Mouse (Mus musculus): ENCODE measurements around the gene Lcmt2. TPM values are rescaled to one million over a fixed set of nuclear protein-coding genes. Genes with fewer than 3 reads are reported as not detected.

The Lcmt2 gene
- 18.2 and 22.6 TPM in 2 replicates for polyA plus RNA-seq (2016; fragmentation: Nextera tagmentation; extraction: Ambion mirVana)

- peak within 1 kb of the TSS; percentile 97 for H3K27ac ChIP-seq
- peak; percentile 93 for DNase-seq (ENCODE audit: low spot score)
- peak within 1 kb of the TSS; percentile 76 for H3K4me3 ChIP-seq
- under 1% methylated on average over 87 of the region's 87 CpGs for WGBS
- H3K4me1 ChIP-seq: peaks cover 23% of the 10 kb centered on the region
- H3K36me3 ChIP-seq: peaks cover 42% of the 10 kb centered on the region
- H3K9me3 ChIP-seq (replicated peaks): peaks cover 3% of the 10 kb centered on the region; the same call in 1 of the 2 replicates
- H3K27me3 ChIP-seq (ENCODE audit: low read depth, poor library complexity, severe bottlenecking): no peaks in the 10 kb centered on the region
Measured at GRCm38 (mm10) chr2:121140018-121140882, at the start of gene Lcmt2, which contains the start of gene Adal. Gene Lcmt2, minus strand, starts transcription at chr2:121140653. Gene Adal, plus strand, starts transcription at chr2:121140428.

GRCm38 (mm10) chr2:121188530-121188929 lies 48.1 kb upstream of the Lcmt2 start:
- H3K36me3 ChIP-seq: peaks cover 97% of the 10 kb centered on the region
- WGBS: 71% methylated on average over 1 of the region's 1 CpGs

DNA sequence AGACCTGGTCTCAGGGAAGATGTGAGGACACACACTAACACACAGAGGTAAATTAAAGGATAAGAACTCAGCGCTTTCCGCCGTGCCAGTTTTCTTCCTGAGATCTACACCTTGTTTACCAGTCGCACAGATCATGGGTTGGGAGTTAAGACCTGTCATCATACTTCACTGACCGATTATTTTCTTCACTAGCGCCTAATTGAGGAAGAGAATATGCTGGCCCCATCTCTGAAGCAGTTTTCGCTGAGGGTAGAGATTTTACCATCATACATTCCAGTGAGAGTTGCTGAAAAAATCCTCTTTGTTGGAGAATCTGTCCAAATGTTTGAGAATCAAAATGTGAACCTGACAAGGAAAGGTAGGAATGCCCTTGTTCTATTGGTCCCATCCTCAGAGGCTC lies 43.7 kb upstream of the Lcmt2 start:
- Histone ChIP-seq H3K36me3 (peaks cover 94% of the 10 kb centered on the region), H3K4me3 (no peak overlapping the region), H3K27me3 (ENCODE audit: low read depth, poor library complexity, severe bottlenecking) (no peaks in the 10 kb centered on the region), H3K9me3 (replicated peaks) (no peaks in the 10 kb centered on the region), H3K27ac (no peak overlapping the region), H3K4me1 (no peaks in the 10 kb centered on the region)
- peak; percentile 7 for DNase-seq (ENCODE audit: low spot score)
- WGBS: 96% methylated on average over 7 of the region's 7 CpGs

More at GRCm38 (mm10) chr2:121188530-121188929, 48.1 kb upstream of the Lcmt2 start:
- Histone ChIP-seq H3K27me3 (ENCODE audit: low read depth, poor library complexity, severe bottlenecking) (no peaks in the 10 kb centered on the region), H3K9me3 (replicated peaks) (no peaks in the 10 kb centered on the region), H3K4me1 (no peaks in the 10 kb centered on the region), H3K4me3 (no peak overlapping the region), H3K27ac (no peak overlapping the region)
- peak; percentile 23 for DNase-seq (ENCODE audit: low spot score)

DNA sequence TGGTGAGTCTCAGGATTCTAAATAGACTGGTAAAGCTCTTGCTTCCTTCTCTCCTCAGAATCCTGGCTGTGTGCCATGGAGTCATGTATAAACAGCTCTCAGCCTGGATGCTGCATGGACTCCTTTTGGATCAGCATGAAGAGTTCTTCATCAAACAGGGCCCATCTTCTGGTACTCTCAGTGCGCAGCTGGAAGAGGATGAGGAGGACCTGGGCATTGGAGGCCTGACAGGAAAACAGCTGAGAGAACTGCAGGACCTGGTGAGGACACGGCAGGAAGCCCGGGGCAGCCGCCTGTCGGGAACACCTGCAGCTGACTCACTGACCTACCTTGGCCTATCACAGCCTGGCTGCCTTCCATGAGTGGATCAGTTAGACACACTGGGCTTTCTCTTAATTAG lies 43.0 kb upstream of the Lcmt2 start:
- 88% methylated on average over 5 of the region's 5 CpGs for WGBS
- no peak for DNase-seq (ENCODE audit: low spot score)
- H3K27me3 ChIP-seq (ENCODE audit: low read depth, poor library complexity, severe bottlenecking): no peaks in the 10 kb centered on the region
- peaks cover 94% of the 10 kb centered on the region for H3K36me3 ChIP-seq
- H3K4me1 ChIP-seq: no peaks in the 10 kb centered on the region
- no peak overlapping the region for H3K27ac ChIP-seq
- H3K9me3 ChIP-seq (replicated peaks): no peaks in the 10 kb centered on the region
- no peak overlapping the region for H3K4me3 ChIP-seq

DNA sequence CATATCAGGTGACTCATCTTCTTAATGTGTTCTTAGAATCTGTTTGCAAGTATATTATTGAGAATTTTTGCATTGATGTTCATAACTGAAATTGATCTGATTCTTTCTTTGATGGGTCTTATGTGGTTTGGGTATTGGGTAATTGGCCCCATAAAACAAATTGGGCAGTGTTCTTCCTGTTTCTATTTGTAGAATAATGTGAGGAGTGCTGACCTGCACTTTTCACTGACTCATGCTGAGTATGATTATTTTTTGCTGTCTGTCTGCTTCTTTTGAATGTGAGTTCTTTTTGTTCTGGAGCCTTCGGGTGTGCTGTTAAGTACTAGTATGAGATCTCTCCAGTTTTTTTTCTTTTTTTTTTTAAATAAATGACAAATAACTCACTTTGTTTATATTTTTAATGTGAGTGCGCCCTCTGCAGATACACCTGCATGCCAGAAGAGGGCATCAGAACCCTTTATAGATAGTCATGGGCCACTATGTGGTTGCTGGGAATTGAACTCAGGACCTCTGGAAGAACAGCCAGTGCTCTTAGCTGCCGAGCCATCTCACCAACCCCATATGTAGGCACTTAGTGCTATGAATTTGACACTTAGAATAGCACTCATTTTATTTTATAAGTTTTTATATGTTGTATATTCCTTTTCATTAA lies 38.5 kb upstream of the Lcmt2 start:
- Histone ChIP-seq H3K4me3 (no peak overlapping the region), H3K4me1 (no peaks in the 10 kb centered on the region), H3K9me3 (replicated peaks) (no peaks in the 10 kb centered on the region), H3K36me3 (peaks cover 95% of the 10 kb centered on the region), H3K27me3 (ENCODE audit: low read depth, poor library complexity, severe bottlenecking) (no peaks in the 10 kb centered on the region), H3K27ac (no peak overlapping the region)
- 94% methylated on average over 3 of the region's 3 CpGs for WGBS
- DNase-seq (ENCODE audit: low spot score): no peak

- Histone ChIP-seq H3K27ac (peak within 1 kb of the TSS; percentile 91), H3K27me3 (ENCODE audit: low read depth, poor library complexity, severe bottlenecking) (no peaks in the 10 kb centered on the region), H3K4me1 (peaks cover 23% of the 10 kb centered on the region), H3K4me3 (peak within 1 kb of the TSS; percentile 78), H3K36me3 (peaks cover 46% of the 10 kb centered on the region), H3K9me3 (replicated peaks) (no peaks in the 10 kb centered on the region)
- under 1% methylated on average over 66 of the region's 66 CpGs for WGBS
- DNase-seq (ENCODE audit: low spot score): peak; percentile 93
Measured at GRCm38 (mm10) chr2:121170980-121171742, 30.7 kb upstream of the Lcmt2 start, which contains the start of gene Zscan29. Gene Zscan29, minus strand, starts transcription at chr2:121171125.

- peaks cover 23% of the 10 kb centered on the region for H3K4me1 ChIP-seq
- peak within 1 kb of the TSS; percentile 78 for H3K4me3 ChIP-seq
- no peak for DNase-seq (ENCODE audit: low spot score)
- peak within 1 kb of the TSS; percentile 91 for H3K27ac ChIP-seq
- H3K27me3 ChIP-seq (ENCODE audit: low read depth, poor library complexity, severe bottlenecking): no peaks in the 10 kb centered on the region
- under 1% methylated on average over 38 of the region's 38 CpGs for WGBS
- H3K9me3 ChIP-seq (replicated peaks): no peaks in the 10 kb centered on the region
- H3K36me3 ChIP-seq: peaks cover 46% of the 10 kb centered on the region
Measured at GRCm38 (mm10) chr2:121170481-121170971, 30.1 kb upstream of the Lcmt2 start, which contains the start of gene Tubgcp4. Gene Tubgcp4, plus strand, starts transcription at chr2:121170654.

GRCm38 (mm10) chr2:121169902-121170301 lies 29.4 kb upstream of the Lcmt2 start:
- peak overlapping the region; percentile 78 for H3K4me3 ChIP-seq
- peaks cover 23% of the 10 kb centered on the region for H3K4me1 ChIP-seq
- H3K27me3 ChIP-seq (ENCODE audit: low read depth, poor library complexity, severe bottlenecking): no peaks in the 10 kb centered on the region
- 0 out of 2 replicates have a peak overlapping the region, but pooled peaks have one; percentile 91 for H3K27ac ChIP-seq
- no peaks in the 10 kb centered on the region for H3K9me3 ChIP-seq (replicated peaks)
- WGBS: 11% methylated on average over 9 of the region's 9 CpGs
- peak; percentile 40 for DNase-seq (ENCODE audit: low spot score)
- H3K36me3 ChIP-seq: peaks cover 45% of the 10 kb centered on the region

GRCm38 (mm10) chr2:121169173-121169572 lies 28.7 kb upstream of the Lcmt2 start:
- H3K36me3 ChIP-seq: peaks cover 43% of the 10 kb centered on the region
- peak overlapping the region; percentile 78 for H3K4me3 ChIP-seq
- no peaks in the 10 kb centered on the region for H3K9me3 ChIP-seq (replicated peaks)
- peaks cover 23% of the 10 kb centered on the region for H3K4me1 ChIP-seq
- H3K27me3 ChIP-seq (ENCODE audit: low read depth, poor library complexity, severe bottlenecking): no peaks in the 10 kb centered on the region
- no peak for DNase-seq (ENCODE audit: low spot score)
- no peak overlapping the region for H3K27ac ChIP-seq
- 46% methylated on average over 4 of the region's 4 CpGs for WGBS

DNA sequence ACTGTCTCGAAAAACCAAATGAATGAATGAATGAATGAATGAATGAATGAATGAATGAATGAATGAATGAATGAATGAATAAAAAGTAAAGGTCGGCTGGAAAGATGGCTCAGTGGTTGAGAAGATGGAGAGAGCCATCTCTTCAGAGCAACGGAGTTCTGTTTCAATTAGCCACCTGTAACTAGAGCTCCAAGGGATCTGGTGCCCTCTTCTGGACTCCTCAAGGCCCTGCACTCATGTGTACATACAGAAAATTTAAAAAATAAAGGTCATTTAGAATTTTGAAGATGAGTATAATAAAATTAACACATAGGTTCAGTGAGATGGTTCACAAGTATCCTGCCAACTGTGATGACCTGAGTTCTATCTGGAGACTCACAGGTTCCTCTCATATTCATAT lies 12.6 kb upstream of the Lcmt2 start:
- Histone ChIP-seq H3K36me3 (peaks cover 48% of the 10 kb centered on the region), H3K4me3 (no peak overlapping the region), H3K4me1 (no peaks in the 10 kb centered on the region), H3K27ac (no peak overlapping the region), H3K9me3 (replicated peaks) (no peaks in the 10 kb centered on the region), H3K27me3 (ENCODE audit: low read depth, poor library complexity, severe bottlenecking) (no peaks in the 10 kb centered on the region)
- 90% methylated on average over 3 of the region's 3 CpGs for WGBS
- no peak for DNase-seq (ENCODE audit: low spot score)

GRCm38 (mm10) chr2:121149679-121150078 lies 9.2 kb upstream of the Lcmt2 start:
- no peak overlapping the region for H3K4me3 ChIP-seq
- no peaks in the 10 kb centered on the region for H3K27me3 ChIP-seq (ENCODE audit: low read depth, poor library complexity, severe bottlenecking)
- no peaks in the 10 kb centered on the region for H3K4me1 ChIP-seq
- H3K27ac ChIP-seq: no peak overlapping the region
- peaks cover 46% of the 10 kb centered on the region for H3K36me3 ChIP-seq
- 87% methylated on average over 5 of the region's 5 CpGs for whole genome bisulfite sequencing
- DNase-seq (ENCODE audit: low spot score): no peak
- H3K9me3 ChIP-seq (replicated peaks): no peaks in the 10 kb centered on the region

DNA sequence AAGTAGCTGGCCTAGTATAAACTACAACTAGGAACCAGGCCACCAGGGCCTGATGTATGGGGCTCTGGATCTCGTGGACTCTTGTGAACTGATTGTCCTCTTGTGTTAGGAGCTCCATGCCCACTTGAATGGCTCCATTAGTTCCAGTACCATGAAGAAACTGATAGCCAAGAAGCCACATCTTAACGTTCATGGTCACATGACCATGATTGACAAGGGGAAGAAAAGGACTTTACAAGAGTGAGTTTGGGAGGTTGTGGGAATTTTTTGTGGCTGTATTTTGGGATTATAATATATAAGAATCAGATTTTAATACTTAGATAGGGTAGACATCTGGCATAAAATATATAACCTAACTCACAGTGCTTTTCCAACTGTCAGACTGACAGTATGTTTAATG lies 2.0 kb upstream of the Lcmt2 start:
- H3K4me1 ChIP-seq: peaks cover 23% of the 10 kb centered on the region
- no peak overlapping the region for H3K27ac ChIP-seq
- no peaks in the 10 kb centered on the region for H3K27me3 ChIP-seq (ENCODE audit: low read depth, poor library complexity, severe bottlenecking)
- H3K4me3 ChIP-seq: no peak overlapping the region
- no peak for DNase-seq (ENCODE audit: low spot score)
- H3K36me3 ChIP-seq: peaks cover 45% of the 10 kb centered on the region
- H3K9me3 ChIP-seq (replicated peaks): peaks cover 3% of the 10 kb centered on the region; the same call in 1 of the 2 replicates
- WGBS: 91% methylated on average over 2 of the region's 2 CpGs

Data from limb, embryonic 10.5 days (tissue).